Mouse (Mus musculus) liver, adult 10 weeks (tissue): ENCODE results near the gene Ankrd34c. TPM values are rescaled to one million over a fixed set of nuclear protein-coding genes. Genes with fewer than 3 reads are reported as not detected.

ENCODE experiments used
- polyA plus RNA-seq: library from polyadenylated mRNA; stranded (reverse); fragments of 350-450 nt; fragmentation: Illumina TruSeq; extraction: RNeasy Lipid Tissue Mini Kit (QIAGEN cat#74804); gene quantifications from one replicate; pipeline ENCODE4 v1.2.3, GENCODE M21; 2014; ENCODE audit warnings: low read depth, low replicate concordance

Ankrd34c gene
- not detected for polyA plus RNA-seq

DNA sequence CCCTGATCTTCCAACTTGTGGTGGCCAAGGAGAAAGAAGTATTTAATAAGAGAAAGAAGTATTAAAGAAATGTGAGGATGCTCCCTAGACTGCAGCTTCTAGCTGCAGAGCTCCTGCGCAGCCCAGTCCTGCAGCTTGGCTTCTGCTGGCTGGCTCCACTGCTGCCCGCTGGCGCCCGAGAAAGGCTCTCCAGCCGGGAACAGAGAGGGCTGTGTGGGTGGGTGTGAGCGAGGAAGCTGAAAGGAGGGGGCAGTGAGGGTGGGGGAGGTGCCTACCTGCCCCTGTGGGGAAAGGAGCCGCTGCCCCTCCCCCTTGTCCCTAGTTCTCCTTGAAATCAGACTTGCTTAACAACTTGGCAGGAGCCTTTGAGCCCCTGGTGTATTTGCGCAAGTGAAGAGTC, at the start of gene Ankrd34c:
Gene Ankrd34c (minus strand): TSS at position 181 of the 400 bp plus-strand sequence.

DNA sequence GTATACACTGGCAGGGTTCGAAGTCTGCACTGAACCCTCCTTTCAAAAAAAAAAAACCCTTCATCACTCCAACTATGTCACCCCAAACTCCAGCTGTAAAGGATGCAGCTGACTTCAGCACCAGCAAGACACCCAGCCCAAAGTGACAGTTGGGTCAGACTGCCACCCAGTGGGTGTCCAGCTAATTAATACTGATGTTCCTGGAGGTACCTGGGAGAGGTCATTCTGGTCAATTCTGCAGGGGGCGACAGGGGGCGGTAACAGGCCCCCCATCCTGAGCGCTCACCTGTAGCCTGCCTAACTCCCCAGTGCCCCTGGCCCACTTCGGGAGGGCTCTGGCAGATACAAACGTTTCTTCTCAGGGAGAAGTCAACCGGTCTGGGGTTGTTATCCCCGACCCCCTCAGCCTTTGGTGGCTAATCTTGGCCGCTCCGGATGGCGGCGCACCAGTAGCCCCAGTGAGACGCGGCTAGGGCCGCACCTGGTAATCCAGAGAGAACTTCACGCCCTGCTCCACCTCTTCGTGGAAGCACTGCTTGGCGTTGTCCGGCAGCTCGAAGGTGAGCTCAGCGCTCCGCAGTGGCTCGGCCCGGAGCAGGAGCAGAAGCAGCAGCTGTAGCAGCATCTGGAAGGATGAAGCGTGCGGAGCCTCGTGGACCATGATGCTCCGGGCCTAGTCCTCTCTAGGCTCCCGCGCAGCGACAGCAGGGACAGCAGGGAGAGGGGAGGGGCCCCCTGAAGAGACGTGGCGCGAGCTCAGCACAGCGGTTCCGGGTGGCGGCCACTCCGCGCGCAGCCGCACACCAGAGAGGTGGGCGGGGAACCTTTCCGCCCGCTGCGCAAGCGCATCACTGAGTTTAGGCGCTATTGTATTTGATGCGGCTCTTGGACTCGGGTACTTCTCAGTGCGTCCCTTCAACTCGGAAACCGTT, 33.7 kb downstream of the Ankrd34c start, which contains the start of gene Tmed3:
Gene Tmed3 (minus strand): TSS at position 804 of the 932 bp plus-strand sequence.

Other genes with a start within 250 kb of the Ankrd34c start
- gene Minar1, start 115.3 kb downstream of the Ankrd34c start, polyA plus RNA-seq = not detected
- gene Tmed3, start 33.4 kb downstream of the Ankrd34c start, polyA plus RNA-seq = 8.1 TPM
- gene Rasgrf1, start 171.4 kb upstream of the Ankrd34c start, polyA plus RNA-seq = not detected